Mouse (Mus musculus): ENCODE measurements around the gene Stk32b.

GRCm38 (mm10) chr5:37557274-37557815 lies 159.6 kb downstream of the Stk32b start:
- TF ChIP-seq CTCF (IDR thresholded peaks at IDR 0.05; ENCODE audit: insufficient read depth, low read depth, low read length) = no peak
- no peak for TF ChIP-seq POLR2A (IDR thresholded peaks at IDR 0.05; ENCODE audit: insufficient read depth, low read depth, low read length)
